Mouse (Mus musculus) liver, embryonic 13.5 days (tissue): ENCODE measurements at regions not wholly inside any gene's neighbourhood (a gene's known extent, or its start where the extent isn't known, plus 50 kb on each side); places are given as distances from the start of the nearest gene placed in this dataset.

ENCODE experiments used
- ATAC-seq: fragments of 200-750 bp; cut with Nextera tagmentation; 2 replicates; pipeline ENCODE4 v1.8.0; 2017; ENCODE audit warnings: low read depth, mild to moderate bottlenecking, moderate number of reproducible peaks, moderate library complexity
- DNase-seq: peaks from one replicate; pipeline ENCODE4 v3.0.0; 2022
- H3K27ac ChIP-seq: fragments of 300-500 bp; sonication (generic); 2 replicates; pipeline ENCODE4 v1.5.1; 2015; ENCODE audit warnings: moderate library complexity, mild to moderate bottlenecking, inconsistent platforms
- H3K27me3 ChIP-seq: fragments of 300-500 bp; sonication (generic); 2 replicates; pipeline ENCODE4 v1.6.1; 2015; ENCODE audit warnings: mild to moderate bottlenecking, inconsistent platforms
- H3K36me3 ChIP-seq: fragments of 300-500 bp; sonication (generic); 2 replicates; pipeline ENCODE4 v1.6.1; 2015; ENCODE audit warnings: mild to moderate bottlenecking, inconsistent platforms
- H3K4me1 ChIP-seq: fragments of 300-500 bp; sonication (generic); replicated peaks from 2 replicates; pipeline ENCODE4 v1.6.1; 2015; ENCODE audit warnings: inconsistent platforms
- H3K4me2 ChIP-seq: fragments of 300-500 bp; sonication (generic); 2 replicates; pipeline ENCODE4 v1.6.1; 2015; ENCODE audit warnings: inconsistent platforms, mild to moderate bottlenecking, moderate library complexity
- H3K4me3 ChIP-seq: fragments of 300-500 bp; sonication (generic); replicated peaks from 2 replicates; pipeline ENCODE4 v1.5.1; 2015; ENCODE audit warnings: mild to moderate bottlenecking, inconsistent platforms
- H3K9ac ChIP-seq: fragments of 300-500 bp; sonication (generic); 2 replicates; pipeline ENCODE4 v1.6.1; 2015; ENCODE audit warnings: mild to moderate bottlenecking, inconsistent platforms
- H3K9me3 ChIP-seq: fragments of 300-500 bp; sonication (generic); replicated peaks from 2 replicates; pipeline ENCODE4 v1.6.1; 2016; ENCODE audit warnings: inconsistent platforms
- WGBS: fragments of 180-500 bp; shearing (Covaris S2); methylation state at CpG from one replicate; pipeline ENCODE4 v1.1.7; 2015; ENCODE audit not compliant: insufficient replicate concordance; 5-methylcytosine and 5-hydroxymethylcytosine counted together

DNA sequence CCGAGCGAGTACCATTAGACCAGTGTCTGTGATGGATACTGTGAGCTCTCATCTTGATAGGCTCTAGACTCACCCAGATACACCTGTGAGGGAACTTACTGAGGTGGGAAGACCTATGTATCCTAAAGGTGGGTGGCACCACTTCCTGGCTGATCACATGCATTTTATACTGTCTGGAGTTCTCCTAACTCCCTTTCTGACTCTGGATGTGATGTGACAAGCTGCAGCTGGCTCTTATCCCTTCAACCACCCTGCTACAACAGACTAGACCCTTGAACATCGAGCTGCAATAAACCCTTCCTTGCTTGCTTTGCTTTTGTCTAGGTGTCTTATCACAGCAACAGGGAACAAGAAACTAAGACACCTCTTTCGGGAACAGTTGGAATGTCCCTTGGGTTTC, 143.3 kb downstream of the Cd24a start:
- H3K27me3 ChIP-seq, result peaks cover 23% of the 10 kb centered on the region
- H3K27ac ChIP-seq, result no peak overlapping the region
- H3K36me3 ChIP-seq, result no peaks in the 10 kb centered on the region
- peaks cover 14% of the 10 kb centered on the region for H3K4me1 ChIP-seq
- no peak for DNase-seq
- no peaks in the 10 kb centered on the region for H3K9me3 ChIP-seq
- H3K4me2 ChIP-seq, result no peak overlapping the region
- WGBS, result 75% methylated on average over 4 of the region's 4 CpGs
- H3K9ac ChIP-seq, result no peak overlapping the region
- H3K4me3 ChIP-seq, result no peak overlapping the region
- no peak for ATAC-seq

DNA sequence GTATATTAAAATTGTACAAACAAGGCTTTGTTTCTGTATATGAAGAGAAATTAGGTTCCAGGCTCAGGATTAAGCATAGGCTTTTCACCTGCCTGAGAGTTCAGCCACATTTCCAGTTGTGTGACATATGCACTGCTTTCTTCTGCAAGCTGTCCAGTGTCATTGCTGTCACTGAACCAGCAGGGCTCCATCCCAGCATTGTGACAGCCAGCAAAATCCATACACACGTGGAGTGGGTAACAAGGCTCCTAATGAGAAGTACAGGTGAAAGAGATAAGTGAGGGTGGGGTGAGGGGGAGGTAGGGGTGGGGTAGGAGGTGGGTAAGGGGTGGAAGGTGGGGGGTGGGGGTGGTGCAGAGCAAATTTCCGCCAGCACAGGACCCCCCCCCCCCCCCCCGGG, 144.1 kb downstream of the Cd24a start:
- H3K27ac ChIP-seq, result no peak overlapping the region
- no peak overlapping the region for H3K9ac ChIP-seq
- no peak overlapping the region for H3K4me2 ChIP-seq
- ATAC-seq (no peak), DNase-seq (no peak)
- H3K4me3 ChIP-seq, result no peak overlapping the region
- 13% methylated on average over 3 of the region's 3 CpGs for WGBS
- peaks cover 23% of the 10 kb centered on the region for H3K27me3 ChIP-seq
- no peaks in the 10 kb centered on the region for H3K36me3 ChIP-seq
- no peaks in the 10 kb centered on the region for H3K9me3 ChIP-seq
- peaks cover 14% of the 10 kb centered on the region for H3K4me1 ChIP-seq

DNA sequence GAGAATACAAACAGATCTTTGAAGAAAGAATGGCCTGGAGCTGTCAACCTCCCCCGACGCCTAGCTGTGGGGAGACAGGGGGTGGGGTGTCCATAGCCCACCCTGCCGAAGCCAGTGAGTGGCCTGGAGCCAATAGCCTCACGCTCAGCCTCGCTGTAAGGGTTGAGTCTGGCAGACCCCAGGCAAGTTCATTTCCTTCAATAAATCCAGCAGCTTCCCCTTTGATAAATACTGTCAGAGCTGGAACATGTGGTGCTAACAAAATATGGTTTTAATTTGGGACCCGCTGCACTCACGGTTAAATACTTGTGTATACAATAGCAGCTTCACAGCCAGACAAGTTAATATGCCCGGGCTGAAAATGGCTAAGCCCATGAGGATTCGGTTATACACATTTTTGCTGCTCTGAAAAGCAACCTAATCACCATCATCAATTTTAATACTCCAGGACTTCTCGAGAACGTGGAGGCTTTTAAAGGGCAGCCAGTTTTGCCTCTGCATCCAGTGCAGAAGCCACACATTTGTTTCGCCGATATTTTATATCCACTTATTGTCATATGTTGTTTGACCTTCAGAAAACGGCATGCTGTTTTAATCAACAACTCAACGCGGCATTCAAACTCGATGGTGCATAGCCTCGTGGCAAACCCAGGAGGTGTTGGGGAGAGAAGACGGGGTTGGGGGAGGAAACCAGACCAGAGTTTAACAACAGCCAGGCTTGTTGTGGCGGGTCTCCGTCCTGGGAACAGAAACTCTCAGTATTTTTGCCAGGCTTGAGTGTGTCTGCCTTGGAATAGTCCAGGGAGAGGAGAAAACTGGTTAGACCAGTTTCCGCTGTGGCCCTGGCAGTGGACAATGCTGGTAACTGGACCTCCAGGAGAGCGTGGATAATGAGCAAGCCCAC, 144.9 kb downstream of the Cd24a start:
- H3K27me3 ChIP-seq, result peaks cover 23% of the 10 kb centered on the region
- H3K36me3 ChIP-seq, result no peaks in the 10 kb centered on the region
- H3K4me3 ChIP-seq, result peak overlapping the region; percentile 48
- H3K4me1 ChIP-seq, result peaks cover 14% of the 10 kb centered on the region
- WGBS, result 17% methylated on average over 23 of the region's 23 CpGs
- DNase-seq (no peak), ATAC-seq (no peak)
- H3K4me2 ChIP-seq, result peak overlapping the region; percentile 63
- H3K9me3 ChIP-seq, result no peaks in the 10 kb centered on the region
- no peak overlapping the region for H3K27ac ChIP-seq
- peak overlapping the region; percentile 65 for H3K9ac ChIP-seq

DNA sequence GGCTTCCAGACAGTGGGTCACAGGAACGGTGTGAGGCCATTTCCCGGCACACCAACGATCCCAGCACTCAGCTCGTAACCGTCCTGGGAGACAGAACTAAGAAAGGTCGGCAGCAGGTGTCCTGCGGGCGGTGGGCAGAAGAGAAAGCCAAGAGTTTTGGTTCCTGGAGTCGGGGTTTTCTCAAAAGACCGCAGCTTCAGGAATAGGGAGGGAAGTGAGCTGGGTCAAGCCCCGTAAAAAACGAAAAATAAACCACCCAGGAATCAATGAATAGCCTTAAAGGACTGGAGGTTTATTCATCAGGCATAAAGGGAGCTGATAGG, 145.5 kb downstream of the Cd24a start:
- no peak for DNase-seq
- Histone ChIP-seq H3K9ac (peak overlapping the region; percentile 65), H3K27me3 (peaks cover 23% of the 10 kb centered on the region), H3K4me1 (peaks cover 14% of the 10 kb centered on the region), H3K9me3 (no peaks in the 10 kb centered on the region), H3K4me3 (peak overlapping the region; percentile 48), H3K36me3 (no peaks in the 10 kb centered on the region), H3K4me2 (peak overlapping the region; percentile 63), H3K27ac (no peak overlapping the region)
- ATAC-seq, result no peak
- 3% methylated on average over 12 of the region's 12 CpGs for WGBS

DNA sequence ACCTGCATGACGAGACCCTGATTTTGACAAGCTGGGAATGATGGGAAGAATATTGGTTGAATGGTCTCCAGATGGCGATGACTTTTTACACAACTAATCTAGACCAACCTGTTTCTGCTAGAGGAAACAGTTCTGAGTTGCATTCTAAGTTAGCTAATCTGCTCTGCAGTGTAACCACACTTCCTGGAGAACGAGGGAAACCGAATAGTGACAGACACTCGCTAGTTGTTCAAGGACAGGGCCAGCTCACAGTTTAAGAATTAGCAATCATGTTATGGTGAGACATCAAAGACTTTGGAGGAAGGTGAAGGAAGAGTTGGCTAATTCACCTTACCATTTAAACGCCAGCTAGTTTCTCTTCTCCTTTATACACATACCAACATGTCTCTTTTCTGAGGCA, 149.7 kb downstream of the Cd24a start:
- WGBS, result 22% methylated on average over 6 of the region's 6 CpGs
- DNase-seq (no peak), ATAC-seq (no peak)
- peaks cover 18% of the 10 kb centered on the region for H3K27me3 ChIP-seq
- no peak overlapping the region for H3K4me2 ChIP-seq
- H3K9ac ChIP-seq, result no peak overlapping the region
- no peak overlapping the region for H3K27ac ChIP-seq
- H3K4me1 ChIP-seq, result peaks cover 9% of the 10 kb centered on the region
- no peak overlapping the region for H3K4me3 ChIP-seq
- H3K9me3 ChIP-seq, result no peaks in the 10 kb centered on the region
- H3K36me3 ChIP-seq, result no peaks in the 10 kb centered on the region

DNA sequence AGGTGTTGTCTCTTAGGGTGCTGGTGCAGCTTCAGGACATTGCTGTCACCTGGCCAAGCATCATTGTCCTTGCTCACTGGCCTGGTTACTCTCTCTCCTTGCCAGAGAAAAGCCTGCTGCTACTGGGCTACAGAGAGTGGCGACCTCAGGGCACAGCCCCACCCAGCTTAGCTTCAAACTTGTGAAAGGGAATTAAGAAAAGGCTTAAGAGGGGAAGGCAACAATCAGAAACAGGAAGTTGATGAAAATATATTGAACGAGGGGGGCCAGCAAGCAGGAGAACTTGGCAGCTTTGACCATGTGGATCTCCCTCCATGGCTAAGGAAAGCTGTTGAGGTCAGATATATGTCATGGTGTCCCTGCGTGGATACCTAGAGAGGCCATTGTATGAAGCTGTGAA, 151.1 kb downstream of the Cd24a start:
- no peak for DNase-seq
- H3K9ac ChIP-seq, result no peak overlapping the region
- H3K27ac ChIP-seq, result no peak overlapping the region
- H3K27me3 ChIP-seq, result peaks cover 9% of the 10 kb centered on the region; the same call in 1 of the 2 replicates
- no peaks in the 10 kb centered on the region for H3K9me3 ChIP-seq
- no peak for ATAC-seq
- no peak overlapping the region for H3K4me2 ChIP-seq
- no peak overlapping the region for H3K4me3 ChIP-seq
- 43% methylated on average over 3 of the region's 3 CpGs for WGBS
- H3K4me1 ChIP-seq, result no peaks in the 10 kb centered on the region
- H3K36me3 ChIP-seq, result no peaks in the 10 kb centered on the region

DNA sequence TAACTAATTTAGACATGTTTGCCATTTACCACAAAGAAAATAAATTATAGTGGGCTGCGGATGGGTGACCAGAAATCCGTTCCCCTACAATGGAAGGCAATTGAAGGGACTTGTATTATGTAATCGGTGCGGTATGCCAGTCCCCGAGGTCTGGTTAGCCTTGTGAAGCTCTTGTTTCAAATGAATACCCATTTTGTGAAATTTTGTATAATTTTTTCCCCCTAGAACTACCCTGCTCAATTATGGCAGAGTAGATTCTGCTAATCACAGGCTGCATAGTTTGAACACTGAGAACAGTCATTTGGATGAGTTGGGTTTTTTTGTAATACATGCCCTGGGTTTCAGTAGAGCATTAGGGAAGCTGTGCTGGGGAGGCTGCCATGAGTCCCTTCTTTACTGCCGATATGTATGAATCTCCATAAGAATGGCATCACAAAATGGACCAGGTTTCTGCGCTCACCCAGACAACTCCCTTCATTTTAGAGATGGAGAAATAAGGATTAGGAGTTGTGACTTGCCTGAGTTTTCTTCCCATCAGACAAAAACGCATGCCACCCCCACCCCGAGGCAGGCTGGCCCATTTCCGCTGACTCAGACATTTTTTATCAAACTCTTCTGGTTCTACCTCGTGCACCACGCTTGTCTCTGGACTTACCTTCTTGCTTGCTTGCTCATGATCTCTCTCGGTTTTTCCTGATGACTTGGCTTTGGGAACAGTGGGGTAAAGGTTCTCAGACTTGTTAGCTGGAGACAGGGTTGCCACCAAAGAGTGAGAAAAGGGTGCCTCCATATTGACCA, 155.7 kb downstream of the Cd24a start:
- H3K9ac ChIP-seq, result no peak overlapping the region
- H3K9me3 ChIP-seq, result no peaks in the 10 kb centered on the region
- H3K4me1 ChIP-seq, result no peaks in the 10 kb centered on the region
- H3K4me3 ChIP-seq, result no peak overlapping the region
- H3K36me3 ChIP-seq, result no peaks in the 10 kb centered on the region
- no peak for DNase-seq
- H3K4me2 ChIP-seq, result no peak overlapping the region
- no peak overlapping the region for H3K27ac ChIP-seq
- 69% methylated on average over 13 of the region's 13 CpGs for WGBS
- no peaks in the 10 kb centered on the region for H3K27me3 ChIP-seq
- ATAC-seq, result no peak

DNA sequence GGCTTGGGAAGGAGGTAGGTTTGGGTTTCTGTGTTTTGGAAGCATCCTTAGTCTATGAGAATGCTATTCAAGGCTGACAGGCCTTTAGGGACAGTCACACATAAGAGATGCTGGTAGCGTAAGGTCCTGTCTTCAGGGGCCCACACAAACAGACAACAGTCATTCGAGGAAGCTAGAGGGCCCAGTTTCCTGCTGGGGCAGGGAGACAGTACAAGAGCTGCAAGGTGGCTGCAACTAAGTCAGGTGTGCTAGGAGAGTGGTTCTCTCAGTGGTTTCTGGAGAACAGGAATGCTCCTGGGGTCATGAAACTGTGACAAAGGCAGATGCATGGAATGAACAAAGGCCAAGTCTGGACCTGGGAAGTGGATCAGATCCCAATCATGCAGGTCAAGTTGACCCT, 161.1 kb downstream of the Cd24a start:
- Histone ChIP-seq H3K27me3 (no peaks in the 10 kb centered on the region), H3K4me2 (no peak overlapping the region), H3K4me3 (no peak overlapping the region), H3K9ac (no peak overlapping the region), H3K9me3 (no peaks in the 10 kb centered on the region), H3K4me1 (peaks cover 33% of the 10 kb centered on the region), H3K27ac (no peak overlapping the region), H3K36me3 (no peaks in the 10 kb centered on the region)
- WGBS, result 49% methylated on average over 2 of the region's 2 CpGs
- DNase-seq (no peak), ATAC-seq (no peak)

DNA sequence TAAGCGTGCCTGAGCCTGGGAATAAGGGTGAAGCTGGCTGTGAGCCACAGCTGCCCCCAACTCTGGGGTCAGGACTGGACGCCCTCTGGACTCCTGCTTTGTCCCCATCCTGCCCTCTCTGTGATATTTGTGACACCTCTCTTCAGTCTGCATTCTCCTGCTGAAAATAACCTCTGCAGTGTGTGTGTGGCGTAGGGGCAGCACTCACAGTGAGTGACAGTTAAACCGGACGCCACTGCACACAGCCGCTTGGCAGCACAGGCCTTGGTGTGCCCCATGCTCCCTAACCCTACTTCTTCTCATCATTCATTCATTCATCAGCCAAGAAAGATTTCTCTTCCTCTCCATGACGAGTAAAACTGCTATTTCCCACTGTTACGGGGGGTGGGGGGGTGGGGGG, 161.6 kb downstream of the Cd24a start:
- Histone ChIP-seq H3K27me3 (no peaks in the 10 kb centered on the region), H3K4me3 (no peak overlapping the region), H3K9ac (no peak overlapping the region), H3K36me3 (no peaks in the 10 kb centered on the region), H3K4me2 (no peak overlapping the region), H3K4me1 (peaks cover 33% of the 10 kb centered on the region), H3K9me3 (no peaks in the 10 kb centered on the region), H3K27ac (no peak overlapping the region)
- ATAC-seq (no peak), DNase-seq (no peak)
- 57% methylated on average over 8 of the region's 8 CpGs for WGBS

DNA sequence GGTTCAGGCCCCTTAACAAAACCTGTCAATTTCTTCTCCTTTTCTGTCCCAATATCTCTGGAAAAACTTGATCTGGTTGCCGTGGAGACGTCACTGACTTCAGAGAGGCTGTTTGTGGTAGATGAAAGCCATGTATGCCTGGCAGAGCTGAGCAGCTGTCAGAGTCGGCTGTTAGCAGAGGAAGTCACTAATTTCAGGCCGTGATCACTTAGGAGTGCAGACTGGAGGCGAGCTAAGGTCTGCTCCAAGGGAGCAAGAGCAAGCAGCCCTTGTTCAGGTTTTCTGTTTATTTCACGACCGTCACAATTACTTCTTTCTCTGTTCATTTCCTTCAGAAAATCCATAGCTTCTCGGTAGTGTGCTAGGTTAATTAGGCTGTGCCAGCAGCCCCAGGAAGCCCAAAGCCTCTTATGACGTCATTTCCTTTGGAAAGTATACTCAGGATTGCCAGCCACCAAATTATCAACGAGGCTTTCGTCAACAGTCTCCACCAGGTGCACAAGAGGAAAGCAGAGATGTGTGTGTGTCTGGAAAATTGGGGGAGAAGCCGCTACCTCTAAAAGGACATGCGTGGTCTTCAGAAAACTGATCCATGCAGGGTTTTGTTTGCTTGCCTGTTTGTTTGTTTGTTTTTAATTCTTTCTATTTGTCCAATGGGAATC, 161.2 kb downstream of the Qrsl1 start:
- ATAC-seq, result peak; percentile 45; the same call in 1 of the 2 replicates
- Histone ChIP-seq H3K9me3 (no peaks in the 10 kb centered on the region), H3K4me2 (no peak overlapping the region), H3K36me3 (no peaks in the 10 kb centered on the region), H3K4me1 (peaks cover 33% of the 10 kb centered on the region), H3K27me3 (no peaks in the 10 kb centered on the region), H3K9ac (peak overlapping the region; percentile 43; the same call in 1 of the 2 replicates), H3K27ac (no peak overlapping the region), H3K4me3 (no peak overlapping the region)
- WGBS, result 26% methylated on average over 13 of the region's 13 CpGs
- no peak for DNase-seq

DNA sequence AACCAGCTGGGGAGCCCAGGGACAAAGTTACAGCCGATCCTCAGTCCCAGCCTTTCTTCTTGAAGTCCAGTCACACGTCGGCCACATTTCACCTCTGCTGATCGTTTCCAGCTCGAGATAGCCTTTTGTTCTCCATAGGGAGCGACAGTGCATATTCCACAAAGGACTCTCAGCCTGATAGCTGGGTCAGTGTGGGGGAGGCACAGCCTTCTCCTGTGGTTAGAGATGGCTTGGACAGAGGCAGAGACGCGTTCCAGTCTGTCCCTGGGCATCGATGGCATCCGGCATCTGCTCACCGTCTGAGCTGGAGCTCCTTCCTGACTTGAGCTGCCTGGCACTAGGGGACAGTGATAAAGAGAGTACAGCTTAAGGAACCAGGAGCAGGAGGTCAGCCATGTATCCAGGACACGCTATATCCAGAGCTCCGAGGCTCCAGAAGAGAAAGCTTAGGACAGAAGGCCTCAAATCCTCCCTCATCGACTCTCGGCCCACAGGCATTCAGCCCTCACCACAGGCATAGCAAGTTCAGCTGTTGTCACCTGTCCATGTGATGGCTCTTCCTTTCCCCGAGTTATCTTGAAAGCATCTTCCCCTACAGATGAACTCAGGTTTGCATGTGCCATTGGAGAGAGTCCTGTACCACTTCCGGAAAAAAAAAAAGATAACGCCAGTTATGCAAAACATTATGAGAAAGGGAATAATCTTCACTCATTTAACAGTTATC, 160.0 kb downstream of the Qrsl1 start:
- Histone ChIP-seq H3K4me1 (peaks cover 33% of the 10 kb centered on the region), H3K27ac (no peak overlapping the region), H3K27me3 (no peaks in the 10 kb centered on the region), H3K4me3 (no peak overlapping the region), H3K36me3 (no peaks in the 10 kb centered on the region), H3K4me2 (no peak overlapping the region), H3K9me3 (no peaks in the 10 kb centered on the region), H3K9ac (no peak overlapping the region)
- DNase-seq (no peak), ATAC-seq (no peak)
- WGBS, result 70% methylated on average over 18 of the region's 18 CpGs
